Mouse (Mus musculus) bone marrow, adult 2 months (tissue): ENCODE measurements at regions not wholly inside any gene's neighbourhood (a gene's known extent, or its start where the extent isn't known, plus 50 kb on each side); places are given as distances from the start of the nearest gene placed in this dataset.

ENCODE experiments used
- CTCF ChIP-seq: fragments of 200-500 bp; IDR thresholded peaks from 2 replicates; pipeline ENCODE4 v1.5.1; 2011; ENCODE audit warnings: low read length, control low read depth; ENCODE audit not compliant: control insufficient read depth, insufficient read depth
- POLR2A ChIP-seq: fragments of 200-500 bp; IDR thresholded peaks from 2 replicates; pipeline ENCODE4 v1.6.1; 2011; ENCODE audit warnings: low read depth, mild to moderate bottlenecking, control low read depth, low read length, borderline replicate concordance; ENCODE audit not compliant: control insufficient read depth

- TF ChIP-seq POLR2A (no peak), CTCF (no peak)
These were observed 88.0 kb upstream of the Serp2 start for GRCm38 (mm10) chr14:76644716-76645115.
